Mouse (Mus musculus): ENCODE results near the gene Cdh7. TPM values are rescaled to one million over a fixed set of nuclear protein-coding genes. Genes with fewer than 3 reads are reported as not detected.

Gene Cdh7
- 0.99 and 1.7 TPM in 2 replicates for polyA plus RNA-seq (2014; fragmentation: Nextera tagmentation; extraction: Ambion mirVana)

DNA sequence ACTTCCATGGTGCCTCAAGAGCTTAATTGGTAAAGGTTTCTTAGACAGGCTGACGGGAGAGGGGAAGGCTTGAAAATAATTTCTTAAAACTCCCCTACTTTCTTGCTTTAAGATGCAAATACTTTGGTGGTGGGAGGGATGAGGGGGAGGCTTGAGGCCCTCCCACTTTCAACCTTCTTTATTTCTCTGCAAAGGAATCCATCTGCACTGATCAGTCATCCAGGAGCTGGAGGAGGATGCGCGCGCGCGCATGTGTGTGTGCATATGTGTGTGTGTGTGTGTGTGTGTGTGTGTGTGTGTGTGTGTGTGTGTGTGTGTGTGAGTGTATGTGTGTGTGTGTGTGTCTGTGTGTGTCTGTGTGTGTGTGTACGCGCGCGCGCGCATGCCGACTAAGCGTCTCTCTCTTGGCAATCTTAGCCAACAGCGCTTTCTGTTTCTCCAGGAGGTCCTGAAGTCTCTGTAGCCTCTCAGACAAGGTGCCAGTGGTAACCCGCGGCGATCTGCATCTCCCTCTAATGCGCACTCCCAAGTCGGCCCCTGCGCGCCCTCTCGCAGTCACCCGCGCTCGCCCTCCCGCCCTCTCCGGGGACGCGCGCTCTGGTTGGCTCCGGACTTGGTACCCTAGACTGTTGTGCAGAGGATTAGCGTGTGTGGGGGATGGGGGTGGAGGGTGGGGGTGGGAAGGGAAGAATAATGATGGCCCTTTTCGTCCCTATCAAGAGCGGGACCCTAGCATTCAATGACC, at the start of gene Cdh7:
TSS of gene Cdh7 (plus strand) at position 368 of the 745 bp plus-strand sequence.
- Histone ChIP-seq H3K9ac (replicated peaks; ENCODE audit: low read length) (peak within 1 kb of the TSS; percentile 46), H3K4me1 (ENCODE audit: control insufficient read depth, insufficient read depth, low read length) (no peaks in the 10 kb centered on the region), H3K27me3 (ENCODE audit: control insufficient read depth, insufficient read depth, low read length) (peaks cover 6% of the 10 kb centered on the region; the same call in 1 of the 2 replicates), H3K36me3 (replicated peaks; ENCODE audit: control insufficient read depth, insufficient read depth, low read depth, low read length) (no peaks in the 10 kb centered on the region), H3K9me3 (replicated peaks; ENCODE audit: control insufficient read depth, low read length) (no peaks in the 10 kb centered on the region), H3K4me3 (ENCODE audit: low read depth, low read length) (peak within 1 kb of the TSS; percentile 54), H3K4me2 (ENCODE audit: low read depth, low read length) (peak within 1 kb of the TSS; percentile 90), H3K27ac (replicated peaks; ENCODE audit: low read depth, low read length) (no peak within 1 kb of the TSS)
- ATAC-seq (replicated peaks; ENCODE audit: insufficient number of reproducible peaks, low FRiP score, low TSS enrichment, low read depth) (peak; percentile 88), DNase-seq (ENCODE audit: low spot score) (peak; percentile 54)
- under 1% methylated on average over 35 of the region's 35 CpGs for whole genome bisulfite sequencing

- H3K9ac ChIP-seq (replicated peaks; ENCODE audit: low read length) = no peak overlapping the region
- no peaks in the 10 kb centered on the region for H3K9me3 ChIP-seq (replicated peaks; ENCODE audit: control insufficient read depth, low read length)
- H3K4me3 ChIP-seq (ENCODE audit: low read depth, low read length) = no peak overlapping the region
- 80% methylated on average over 3 of the region's 3 CpGs for WGBS
- no peak overlapping the region for H3K4me2 ChIP-seq (ENCODE audit: low read depth, low read length)
- H3K4me1 ChIP-seq (ENCODE audit: control insufficient read depth, insufficient read depth, low read length) = no peaks in the 10 kb centered on the region
- ATAC-seq (replicated peaks; ENCODE audit: insufficient number of reproducible peaks, low FRiP score, low TSS enrichment, low read depth) (no peak), DNase-seq (ENCODE audit: low spot score) (no peak)
- no peaks in the 10 kb centered on the region for H3K27me3 ChIP-seq (ENCODE audit: control insufficient read depth, insufficient read depth, low read length)
- H3K27ac ChIP-seq (replicated peaks; ENCODE audit: low read depth, low read length) = no peak overlapping the region
- no peaks in the 10 kb centered on the region for H3K36me3 ChIP-seq (replicated peaks; ENCODE audit: control insufficient read depth, insufficient read depth, low read depth, low read length)
These were observed 49.6 kb upstream of the Cdh7 start for GRCm38 (mm10) chr1:109932674-109933073.

- WGBS = 67% methylated on average over 2 of the region's 2 CpGs
- DNase-seq (ENCODE audit: low spot score) (no peak), ATAC-seq (replicated peaks; ENCODE audit: insufficient number of reproducible peaks, low FRiP score, low TSS enrichment, low read depth) (no peak)
- H3K4me2 ChIP-seq (ENCODE audit: low read depth, low read length) = no peak overlapping the region
- no peaks in the 10 kb centered on the region for H3K9me3 ChIP-seq (replicated peaks; ENCODE audit: control insufficient read depth, low read length)
- H3K4me1 ChIP-seq (ENCODE audit: control insufficient read depth, insufficient read depth, low read length) = no peaks in the 10 kb centered on the region
- H3K9ac ChIP-seq (replicated peaks; ENCODE audit: low read length) = no peak overlapping the region
- no peak overlapping the region for H3K4me3 ChIP-seq (ENCODE audit: low read depth, low read length)
- no peaks in the 10 kb centered on the region for H3K27me3 ChIP-seq (ENCODE audit: control insufficient read depth, insufficient read depth, low read length)
- H3K27ac ChIP-seq (replicated peaks; ENCODE audit: low read depth, low read length) = no peak overlapping the region
- H3K36me3 ChIP-seq (replicated peaks; ENCODE audit: control insufficient read depth, insufficient read depth, low read depth, low read length) = no peaks in the 10 kb centered on the region
These were observed 33.7 kb upstream of the Cdh7 start for GRCm38 (mm10) chr1:109948571-109948970.

GRCm38 (mm10) chr1:109971721-109972425, 10.4 kb upstream of the Cdh7 start:
- DNase-seq (ENCODE audit: low spot score) (peak; percentile 30), ATAC-seq (replicated peaks; ENCODE audit: insufficient number of reproducible peaks, low FRiP score, low TSS enrichment, low read depth) (peak; percentile 56; the same call in 1 of the 2 replicates)

GRCm38 (mm10) chr1:109972426-109973015, 9.7 kb upstream of the Cdh7 start:
- Histone ChIP-seq H3K4me1 (ENCODE audit: control insufficient read depth, insufficient read depth, low read length) (no peaks in the 10 kb centered on the region), H3K36me3 (replicated peaks; ENCODE audit: control insufficient read depth, insufficient read depth, low read depth, low read length) (no peaks in the 10 kb centered on the region), H3K4me3 (ENCODE audit: low read depth, low read length) (no peak overlapping the region), H3K9ac (replicated peaks; ENCODE audit: low read length) (no peak overlapping the region), H3K27ac (replicated peaks; ENCODE audit: low read depth, low read length) (no peak overlapping the region), H3K9me3 (replicated peaks; ENCODE audit: control insufficient read depth, low read length) (no peaks in the 10 kb centered on the region), H3K4me2 (ENCODE audit: low read depth, low read length) (no peak overlapping the region), H3K27me3 (ENCODE audit: control insufficient read depth, insufficient read depth, low read length) (no peaks in the 10 kb centered on the region)
- WGBS = 58% methylated on average over 4 of the region's 4 CpGs
- ATAC-seq (replicated peaks; ENCODE audit: insufficient number of reproducible peaks, low FRiP score, low TSS enrichment, low read depth) (peak; percentile 39; the same call in 1 of the 2 replicates), DNase-seq (ENCODE audit: low spot score) (no peak)

More at GRCm38 (mm10) chr1:109971721-109972425, 10.4 kb upstream of the Cdh7 start:
- Histone ChIP-seq H3K9ac (replicated peaks; ENCODE audit: low read length) (no peak overlapping the region), H3K9me3 (replicated peaks; ENCODE audit: control insufficient read depth, low read length) (no peaks in the 10 kb centered on the region), H3K4me1 (ENCODE audit: control insufficient read depth, insufficient read depth, low read length) (no peaks in the 10 kb centered on the region), H3K36me3 (replicated peaks; ENCODE audit: control insufficient read depth, insufficient read depth, low read depth, low read length) (no peaks in the 10 kb centered on the region), H3K27ac (replicated peaks; ENCODE audit: low read depth, low read length) (no peak overlapping the region), H3K27me3 (ENCODE audit: control insufficient read depth, insufficient read depth, low read length) (no peaks in the 10 kb centered on the region), H3K4me2 (ENCODE audit: low read depth, low read length) (no peak overlapping the region), H3K4me3 (ENCODE audit: low read depth, low read length) (no peak overlapping the region)
- 68% methylated on average over 5 of the region's 5 CpGs for WGBS

- Histone ChIP-seq H3K27ac (replicated peaks; ENCODE audit: low read depth, low read length) (no peak overlapping the region), H3K27me3 (ENCODE audit: control insufficient read depth, insufficient read depth, low read length) (peaks cover 6% of the 10 kb centered on the region; the same call in 1 of the 2 replicates), H3K4me2 (ENCODE audit: low read depth, low read length) (peak overlapping the region; percentile 90), H3K9ac (replicated peaks; ENCODE audit: low read length) (peak overlapping the region; percentile 46), H3K4me1 (ENCODE audit: control insufficient read depth, insufficient read depth, low read length) (no peaks in the 10 kb centered on the region), H3K9me3 (replicated peaks; ENCODE audit: control insufficient read depth, low read length) (no peaks in the 10 kb centered on the region), H3K36me3 (replicated peaks; ENCODE audit: control insufficient read depth, insufficient read depth, low read depth, low read length) (no peaks in the 10 kb centered on the region), H3K4me3 (ENCODE audit: low read depth, low read length) (peak overlapping the region; percentile 54)
- DNase-seq (ENCODE audit: low spot score) (no peak), ATAC-seq (replicated peaks; ENCODE audit: insufficient number of reproducible peaks, low FRiP score, low TSS enrichment, low read depth) (peak; percentile 82)
- under 1% methylated on average over 38 of the region's 38 CpGs for WGBS
These were observed 742 bp downstream of the Cdh7 start for GRCm38 (mm10) chr1:109982809-109983536.

- H3K9me3 ChIP-seq (replicated peaks; ENCODE audit: control insufficient read depth, low read length) = no peaks in the 10 kb centered on the region
These were observed 1.3 kb downstream of the Cdh7 start for GRCm38 (mm10) chr1:109983537-109983912.

More at GRCm38 (mm10) chr1:109983537-109983912, 1.3 kb downstream of the Cdh7 start:
- peak overlapping the region; percentile 90; the same call in 1 of the 2 replicates for H3K4me2 ChIP-seq (ENCODE audit: low read depth, low read length)
- no peak for ATAC-seq (replicated peaks; ENCODE audit: insufficient number of reproducible peaks, low FRiP score, low TSS enrichment, low read depth)
- WGBS = 21% methylated on average over 6 of the region's 6 CpGs
- no peaks in the 10 kb centered on the region for H3K4me1 ChIP-seq (ENCODE audit: control insufficient read depth, insufficient read depth, low read length)
- no peak for DNase-seq (ENCODE audit: low spot score)
- H3K27ac ChIP-seq (replicated peaks; ENCODE audit: low read depth, low read length) = no peak overlapping the region
- H3K9ac ChIP-seq (replicated peaks; ENCODE audit: low read length) = no peak overlapping the region
- no peaks in the 10 kb centered on the region for H3K36me3 ChIP-seq (replicated peaks; ENCODE audit: control insufficient read depth, insufficient read depth, low read depth, low read length)
- peaks cover 6% of the 10 kb centered on the region; the same call in 1 of the 2 replicates for H3K27me3 ChIP-seq (ENCODE audit: control insufficient read depth, insufficient read depth, low read length)
- H3K4me3 ChIP-seq (ENCODE audit: low read depth, low read length) = 0 out of 2 replicates have a peak overlapping the region, but pooled peaks have one; percentile 54

Measured in embryonic facial prominence, embryonic 11.5 days (tissue).